ENCODE assay signal across 18 mouse cellular contexts in genomic region chr5:124082941-124083688, GRCm38 (mm10). TPM values are rescaled to one million over a fixed set of nuclear protein-coding genes. Genes with fewer than 3 reads are reported as not detected.
DNase-seq lines count a peak whose midpoint lies in the region; ATAC-seq and TF ChIP-seq lines count a peak whose summit lies in the region.
"Had no signal": no experiment of that assay in that cellular context is flagged by ENCODE, and none has a peak within 500 bp of the region (broad histone marks: within the 10 kb centered on the region; RNA-seq: fewer than 3 reads in every experiment).

No protein-coding gene starts in this region.

- TF ChIP-seq CTCF in spleen, adult 2 months (IDR thresholded peaks at IDR 0.05; ENCODE audit: extremely low read depth, insufficient read depth, insufficient read length, insufficient replicate concordance) = no peak
- TF ChIP-seq CTCF in gastrocnemius, adult 2 months (IDR thresholded peaks at IDR 0.05) = no peak

- peak overlapping the region; percentile 29; the same call in 1 of the 2 replicates for H3K9ac ChIP-seq in hindbrain, embryonic 13.5 days
- no peak overlapping the region for H3K9ac ChIP-seq in hindbrain, embryonic 16.5 days (ENCODE audit: low read depth, low read length)
- H3K9ac ChIP-seq: forebrain, embryonic 12.5 days; hindbrain, embryonic 12.5 days; liver, embryonic 15.5 days; neural tube, embryonic 13.5 days had no signal

- no peak for TF ChIP-seq POLR2A in spleen, adult 2 months (IDR thresholded peaks at IDR 0.05; ENCODE audit: low read depth, low read length)

- 0 out of 2 replicates have a peak, but pooled peaks cover 6% of the 10 kb centered on the region for H3K27me3 ChIP-seq in hindbrain, embryonic 13.5 days
- H3K27me3 ChIP-seq in hindbrain, embryonic 16.5 days (replicated peaks; ENCODE audit: control insufficient read depth, insufficient read depth, low read length) = no peaks in the 10 kb centered on the region
- no peaks in the 10 kb centered on the region for H3K27me3 ChIP-seq in spleen, adult 2 months (ENCODE audit: control insufficient read depth, insufficient read depth, low read length)
- H3K27me3 ChIP-seq: liver, embryonic 15.5 days had no signal

- DNase-seq in spleen, adult 2 months (ENCODE audit: low read depth in 1 of 2, low spot score in 2 of 2) = no peak
- DNase-seq in spleen, adult 18-20 months = no peak
- no peak for DNase-seq in lung, adult 18-20 months
- no peak for DNase-seq in gastrocnemius, adult 2 months
- DNase-seq: cerebellum, adult 2 months; gastrocnemius, postnatal 14 days; heart, adult 18-20 months; kidney, postnatal 10 days; lung, postnatal 10 days; right cerebral cortex, adult 18-20 months had no signal

- no peak for ATAC-seq in hindbrain, embryonic 13.5 days (ENCODE audit: low FRiP score)
- ATAC-seq in hindbrain, embryonic 16.5 days = no peak
- peak; percentile 25 for ATAC-seq in CD4-positive, CD25-positive, alpha-beta regulatory T cell, adult 4 months
- ATAC-seq in inflammation-experienced regulatory T-cells, adult 6 months = peak; percentile 12

- no peak overlapping the region for H3K4me3 ChIP-seq in hindbrain, embryonic 13.5 days
- no peak overlapping the region for H3K4me3 ChIP-seq in hindbrain, embryonic 16.5 days (ENCODE audit: low read length)
- no peak overlapping the region for H3K4me3 ChIP-seq in spleen, adult 2 months (ENCODE audit: extremely low read depth, insufficient read depth, insufficient read length)
- H3K4me3 ChIP-seq in gastrocnemius, adult 2 months = no peak overlapping the region
- H3K4me3 ChIP-seq: forebrain, embryonic 12.5 days; hindbrain, embryonic 12.5 days; liver, embryonic 15.5 days; neural tube, embryonic 13.5 days had no signal

- 93% methylated on average over 17 of the region's 17 CpGs for WGBS in hindbrain, embryonic 13.5 days
- 87% methylated on average over 17 of the region's 17 CpGs for WGBS in hindbrain, embryonic 16.5 days
- WGBS in spleen, adult 2 months = 71% methylated on average over 17 of the region's 17 CpGs

- H3K9me3 ChIP-seq in hindbrain, embryonic 13.5 days = no peaks in the 10 kb centered on the region
- no peaks in the 10 kb centered on the region for H3K9me3 ChIP-seq in hindbrain, embryonic 16.5 days (ENCODE audit: control insufficient read depth, low read length)
- H3K9me3 ChIP-seq: forebrain, embryonic 12.5 days; hindbrain, embryonic 12.5 days; liver, embryonic 15.5 days; neural tube, embryonic 13.5 days had no signal

- no peaks in the 10 kb centered on the region for H3K36me3 ChIP-seq in hindbrain, embryonic 13.5 days
- H3K36me3 ChIP-seq in hindbrain, embryonic 16.5 days (ENCODE audit: control insufficient read depth, insufficient read depth, low read length) = no peaks in the 10 kb centered on the region
- no peaks in the 10 kb centered on the region for H3K36me3 ChIP-seq in spleen, adult 2 months (ENCODE audit: control insufficient read depth, insufficient read depth, low read length)
- H3K36me3 ChIP-seq: forebrain, embryonic 12.5 days; hindbrain, embryonic 12.5 days; liver, embryonic 15.5 days; neural tube, embryonic 13.5 days had no signal

- intact Hi-C loops in gastrocnemius, adult 2 months (cut with DNase I) = no loop called here

- no peak overlapping the region for H3K4me2 ChIP-seq in hindbrain, embryonic 13.5 days
- no peak overlapping the region for H3K4me2 ChIP-seq in hindbrain, embryonic 16.5 days (ENCODE audit: low read length)
- H3K4me2 ChIP-seq: forebrain, embryonic 12.5 days; hindbrain, embryonic 12.5 days; liver, embryonic 15.5 days; neural tube, embryonic 13.5 days had no signal

- no peak overlapping the region for H3K27ac ChIP-seq in hindbrain, embryonic 13.5 days
- no peak overlapping the region for H3K27ac ChIP-seq in hindbrain, embryonic 16.5 days (ENCODE audit: low read depth, low read length)
- H3K27ac ChIP-seq in spleen, adult 2 months (ENCODE audit: insufficient read depth, low read length) = peak overlapping the region; percentile 32; the same call in 1 of the 2 replicates
- no peak overlapping the region for H3K27ac ChIP-seq in gastrocnemius, adult 2 months
- H3K27ac ChIP-seq: forebrain, embryonic 12.5 days; hindbrain, embryonic 12.5 days; liver, embryonic 15.5 days; neural tube, embryonic 13.5 days had no signal

- H3K4me1 ChIP-seq in hindbrain, embryonic 13.5 days (replicated peaks) = peaks cover 22% of the 10 kb centered on the region
- no peaks in the 10 kb centered on the region; the same call in none of the 2 replicates for H3K4me1 ChIP-seq in hindbrain, embryonic 16.5 days (ENCODE audit: control insufficient read depth, insufficient read depth, low read depth, low read length)
- H3K4me1 ChIP-seq in spleen, adult 2 months (ENCODE audit: control insufficient read depth, insufficient read depth, insufficient read length) = peaks cover 11% of the 10 kb centered on the region; the same call in 1 of the 2 replicates

RNA-seq across cellular contexts. Expression of gene Abcb9, which starts 12.5 kb away (rescaled TPM):
- 7.1 and 8.3 TPM in 2 replicates for polyA plus RNA-seq in hindbrain, embryonic 13.5 days (2015; fragmentation: Nextera tagmentation; extraction: Ambion mirVana)
- polyA plus RNA-seq in hindbrain, embryonic 16.5 days (2015; fragmentation: Nextera tagmentation; extraction: Ambion mirVana) = 27.2 and 28.1 TPM in 2 replicates
- 7.0 and 7.8 TPM in 2 replicates for polyA plus RNA-seq in spleen, adult 2 months (2012; rRNA removed)
- 10 to 100 TPM; 16.1 to 16.6 TPM for polyA plus RNA-seq in CD4-positive, CD25-positive, alpha-beta regulatory T cell, adult 4 months (2017; shearing (Covaris generic))
- polyA plus RNA-seq in inflammation-experienced regulatory T-cells, adult 6 months (2017; shearing (Covaris generic)) = 10 to 100 TPM; 13.2 to 23.3 (median 16.7) TPM
- total RNA-seq in gastrocnemius, adult 2 months (2021) = 10 to 100 TPM in 1 of 2 experiments, 1 to 10 TPM in 1; 7.1 to 11.9 TPM

RNA-seq across cellular contexts. Expression of gene Ogfod2, which starts 29.0 kb away (rescaled TPM):
- 29.4 and 34.0 TPM in 2 replicates for polyA plus RNA-seq in hindbrain, embryonic 13.5 days (2015; fragmentation: Nextera tagmentation; extraction: Ambion mirVana)
- polyA plus RNA-seq in hindbrain, embryonic 16.5 days (2015; fragmentation: Nextera tagmentation; extraction: Ambion mirVana) = 41.9 and 44.2 TPM in 2 replicates
- 35.5 and 52.0 TPM in 2 replicates for polyA plus RNA-seq in spleen, adult 2 months (2012; rRNA removed)
- 10 to 100 TPM; 25.6 to 51.6 TPM for polyA plus RNA-seq in CD4-positive, CD25-positive, alpha-beta regulatory T cell, adult 4 months (2017; shearing (Covaris generic))
- polyA plus RNA-seq in inflammation-experienced regulatory T-cells, adult 6 months (2017; shearing (Covaris generic)) = 10 to 100 TPM; 16.0 to 23.0 (median 22.9) TPM
- total RNA-seq in gastrocnemius, adult 2 months (2021) = 10 to 100 TPM; 11.7 to 12.2 TPM

RNA-seq across cellular contexts. Expression of gene Arl6ip4, which starts 32.8 kb away (rescaled TPM):
- polyA plus RNA-seq in hindbrain, embryonic 13.5 days (2015; fragmentation: Nextera tagmentation; extraction: Ambion mirVana) = 71.7 and 75.1 TPM in 2 replicates
- polyA plus RNA-seq in hindbrain, embryonic 16.5 days (2015; fragmentation: Nextera tagmentation; extraction: Ambion mirVana) = 75.3 and 81.1 TPM in 2 replicates
- 28.2 and 36.0 TPM in 2 replicates for polyA plus RNA-seq in spleen, adult 2 months (2012; rRNA removed)
- polyA plus RNA-seq in CD4-positive, CD25-positive, alpha-beta regulatory T cell, adult 4 months (2017; shearing (Covaris generic)) = 10 to 100 TPM; 48.7 to 61.0 TPM
- 10 to 100 TPM; 55.1 to 59.0 (median 56.1) TPM for polyA plus RNA-seq in inflammation-experienced regulatory T-cells, adult 6 months (2017; shearing (Covaris generic))
- total RNA-seq in gastrocnemius, adult 2 months (2021) = 10 to 100 TPM; 38.3 to 41.2 TPM

RNA-seq across cellular contexts. Expression of gene Vps37b, which starts 51.0 kb away (rescaled TPM):
- 79.3 and 84.7 TPM in 2 replicates for polyA plus RNA-seq in hindbrain, embryonic 13.5 days (2015; fragmentation: Nextera tagmentation; extraction: Ambion mirVana)
- polyA plus RNA-seq in hindbrain, embryonic 16.5 days (2015; fragmentation: Nextera tagmentation; extraction: Ambion mirVana) = 70.9 and 81.1 TPM in 2 replicates
- 58.1 and 72.8 TPM in 2 replicates for polyA plus RNA-seq in spleen, adult 2 months (2012; rRNA removed)
- polyA plus RNA-seq in CD4-positive, CD25-positive, alpha-beta regulatory T cell, adult 4 months (2017; shearing (Covaris generic)) = 10 to 100 TPM; 17.8 to 22.1 TPM
- polyA plus RNA-seq in inflammation-experienced regulatory T-cells, adult 6 months (2017; shearing (Covaris generic)) = 10 to 100 TPM; 18.4 to 21.9 (median 18.7) TPM
- 1 to 10 TPM; 4.1 to 6.2 TPM for total RNA-seq in gastrocnemius, adult 2 months (2021)

Comparison
In these comparisons a context has a peak if more than half of its experiments do, and no peak if none do; other contexts are left out.
1. ATAC-seq: peak in CD4-positive, CD25-positive, alpha-beta regulatory T cell, adult 4 months (single experiment) and inflammation-experienced regulatory T-cells, adult 6 months (single experiment); none in hindbrain, embryonic 13.5 days (single experiment) and hindbrain, embryonic 16.5 days (single experiment).